Mouse (Mus musculus): ENCODE measurements around the gene Ror1. TPM values are rescaled to one million over a fixed set of nuclear protein-coding genes. Genes with fewer than 3 reads are reported as not detected.

The Ror1 gene
- polyA plus RNA-seq, 1 experiment, result 0.12 TPM

- no peak overlapping the region for H3K27ac ChIP-seq (ENCODE audit: control insufficient read depth, insufficient read depth, low read depth, low read length)
- no peaks in the 10 kb centered on the region for H3K27me3 ChIP-seq (ENCODE audit: control insufficient read depth, insufficient read depth, low read length)
- no peaks in the 10 kb centered on the region for H3K36me3 ChIP-seq (ENCODE audit: control insufficient read depth, insufficient read depth, low read length)
- H3K4me1 ChIP-seq (ENCODE audit: control insufficient read depth, insufficient read depth, low read length), result peaks cover 6% of the 10 kb centered on the region
- TF ChIP-seq POLR2A (IDR thresholded peaks at IDR 0.05; ENCODE audit: control insufficient read depth, low read depth, low read length) (no peak), CTCF (IDR thresholded peaks at IDR 0.05; ENCODE audit: control insufficient read depth, insufficient read depth, insufficient replicate concordance, low read depth, low read length) (no peak)
- H3K4me3 ChIP-seq (ENCODE audit: control insufficient read depth, low read depth, low read length), result no peak overlapping the region
These were observed 38.2 kb upstream of the Ror1 start for GRCm38 (mm10) chr4:100057381-100057780.

- Histone ChIP-seq H3K4me3 (ENCODE audit: control insufficient read depth, low read depth, low read length) (no peak overlapping the region), H3K4me1 (ENCODE audit: control insufficient read depth, insufficient read depth, low read length) (peaks cover 6% of the 10 kb centered on the region), H3K36me3 (ENCODE audit: control insufficient read depth, insufficient read depth, low read length) (no peaks in the 10 kb centered on the region), H3K27me3 (ENCODE audit: control insufficient read depth, insufficient read depth, low read length) (no peaks in the 10 kb centered on the region), H3K27ac (ENCODE audit: control insufficient read depth, insufficient read depth, low read depth, low read length) (no peak overlapping the region)
- TF ChIP-seq POLR2A (IDR thresholded peaks at IDR 0.05; ENCODE audit: control insufficient read depth, low read depth, low read length) (no peak), CTCF (IDR thresholded peaks at IDR 0.05; ENCODE audit: control insufficient read depth, insufficient read depth, insufficient replicate concordance, low read depth, low read length) (no peak)
These were observed 37.0 kb upstream of the Ror1 start for GRCm38 (mm10) chr4:100058631-100059030.

GRCm38 (mm10) chr4:100059811-100060210 is 35.8 kb upstream of the Ror1 start:
- Histone ChIP-seq H3K27me3 (ENCODE audit: control insufficient read depth, insufficient read depth, low read length) (no peaks in the 10 kb centered on the region), H3K4me1 (ENCODE audit: control insufficient read depth, insufficient read depth, low read length) (peaks cover 6% of the 10 kb centered on the region), H3K4me3 (ENCODE audit: control insufficient read depth, low read depth, low read length) (no peak overlapping the region), H3K36me3 (ENCODE audit: control insufficient read depth, insufficient read depth, low read length) (no peaks in the 10 kb centered on the region), H3K27ac (ENCODE audit: control insufficient read depth, insufficient read depth, low read depth, low read length) (no peak overlapping the region)
- no peak for TF ChIP-seq POLR2A (IDR thresholded peaks at IDR 0.05; ENCODE audit: control insufficient read depth, low read depth, low read length)
- no peak for TF ChIP-seq CTCF (IDR thresholded peaks at IDR 0.05; ENCODE audit: control insufficient read depth, insufficient read depth, insufficient replicate concordance, low read depth, low read length)

GRCm38 (mm10) chr4:100061396-100062066 is 34.1 kb upstream of the Ror1 start:
- TF ChIP-seq POLR2A (IDR thresholded peaks at IDR 0.05; ENCODE audit: control insufficient read depth, low read depth, low read length), result no peak
- no peak for TF ChIP-seq CTCF (IDR thresholded peaks at IDR 0.05; ENCODE audit: control insufficient read depth, insufficient read depth, insufficient replicate concordance, low read depth, low read length)

GRCm38 (mm10) chr4:100065686-100066085 is 29.9 kb upstream of the Ror1 start:
- H3K36me3 ChIP-seq (ENCODE audit: control insufficient read depth, insufficient read depth, low read length), result no peaks in the 10 kb centered on the region
- no peaks in the 10 kb centered on the region for H3K27me3 ChIP-seq (ENCODE audit: control insufficient read depth, insufficient read depth, low read length)
- no peak overlapping the region for H3K4me3 ChIP-seq (ENCODE audit: control insufficient read depth, low read depth, low read length)
- H3K27ac ChIP-seq (ENCODE audit: control insufficient read depth, insufficient read depth, low read depth, low read length), result no peak overlapping the region
- TF ChIP-seq CTCF (IDR thresholded peaks at IDR 0.05; ENCODE audit: control insufficient read depth, insufficient read depth, insufficient replicate concordance, low read depth, low read length), result no peak
- no peak for TF ChIP-seq POLR2A (IDR thresholded peaks at IDR 0.05; ENCODE audit: control insufficient read depth, low read depth, low read length)
- H3K4me1 ChIP-seq (ENCODE audit: control insufficient read depth, insufficient read depth, low read length), result peaks cover 6% of the 10 kb centered on the region

More at GRCm38 (mm10) chr4:100061396-100062066, 34.1 kb upstream of the Ror1 start:
- no peak overlapping the region for H3K27ac ChIP-seq (ENCODE audit: control insufficient read depth, insufficient read depth, low read depth, low read length)
- H3K4me1 ChIP-seq (ENCODE audit: control insufficient read depth, insufficient read depth, low read length), result peaks cover 6% of the 10 kb centered on the region
- no peaks in the 10 kb centered on the region for H3K36me3 ChIP-seq (ENCODE audit: control insufficient read depth, insufficient read depth, low read length)
- no peaks in the 10 kb centered on the region for H3K27me3 ChIP-seq (ENCODE audit: control insufficient read depth, insufficient read depth, low read length)
- H3K4me3 ChIP-seq (ENCODE audit: control insufficient read depth, low read depth, low read length), result no peak overlapping the region

- H3K27ac ChIP-seq (ENCODE audit: control insufficient read depth, insufficient read depth, low read depth, low read length), result no peak overlapping the region
- no peaks in the 10 kb centered on the region for H3K36me3 ChIP-seq (ENCODE audit: control insufficient read depth, insufficient read depth, low read length)
- no peak for TF ChIP-seq POLR2A (IDR thresholded peaks at IDR 0.05; ENCODE audit: control insufficient read depth, low read depth, low read length)
- no peak for TF ChIP-seq CTCF (IDR thresholded peaks at IDR 0.05; ENCODE audit: control insufficient read depth, insufficient read depth, insufficient replicate concordance, low read depth, low read length)
- H3K4me3 ChIP-seq (ENCODE audit: control insufficient read depth, low read depth, low read length), result no peak overlapping the region
- no peaks in the 10 kb centered on the region for H3K4me1 ChIP-seq (ENCODE audit: control insufficient read depth, insufficient read depth, low read length)
- H3K27me3 ChIP-seq (ENCODE audit: control insufficient read depth, insufficient read depth, low read length), result no peaks in the 10 kb centered on the region
These were observed 25.5 kb upstream of the Ror1 start for GRCm38 (mm10) chr4:100070101-100070500.

- Histone ChIP-seq H3K27me3 (ENCODE audit: control insufficient read depth, insufficient read depth, low read length) (no peaks in the 10 kb centered on the region), H3K27ac (ENCODE audit: control insufficient read depth, insufficient read depth, low read depth, low read length) (no peak overlapping the region), H3K4me1 (ENCODE audit: control insufficient read depth, insufficient read depth, low read length) (peaks cover 19% of the 10 kb centered on the region), H3K4me3 (ENCODE audit: control insufficient read depth, low read depth, low read length) (peak overlapping the region; percentile 86), H3K36me3 (ENCODE audit: control insufficient read depth, insufficient read depth, low read length) (no peaks in the 10 kb centered on the region)
- TF ChIP-seq POLR2A (IDR thresholded peaks at IDR 0.05; ENCODE audit: control insufficient read depth, low read depth, low read length) (no peak), CTCF (IDR thresholded peaks at IDR 0.05; ENCODE audit: control insufficient read depth, insufficient read depth, insufficient replicate concordance, low read depth, low read length) (no peak)
These were observed 1.1 kb downstream of the Ror1 start for GRCm38 (mm10) chr4:100096596-100097181.
